Mouse (Mus musculus) right cerebral cortex, adult 18-20 months (tissue): Measurements from ENCODE around the gene A430078G23Rik.
"Not testable (repeated sequence)": the region's sequence is repeated elsewhere in the genome, so short reads cannot be mapped to it uniquely, and the experiment has no call there.

ENCODE experiments used
- DNase-seq: peaks from one replicate; pipeline ENCODE4 v3.0.0; 2022; ENCODE audit warnings: mixed read lengths

Gene A430078G23Rik

GRCm38 (mm10) chr8:3353189-3353810 lies at the start of gene A430078G23Rik:
A430078G23Rik (plus strand) TSS chr8:3353415.
- no peak for DNase-seq

DNA sequence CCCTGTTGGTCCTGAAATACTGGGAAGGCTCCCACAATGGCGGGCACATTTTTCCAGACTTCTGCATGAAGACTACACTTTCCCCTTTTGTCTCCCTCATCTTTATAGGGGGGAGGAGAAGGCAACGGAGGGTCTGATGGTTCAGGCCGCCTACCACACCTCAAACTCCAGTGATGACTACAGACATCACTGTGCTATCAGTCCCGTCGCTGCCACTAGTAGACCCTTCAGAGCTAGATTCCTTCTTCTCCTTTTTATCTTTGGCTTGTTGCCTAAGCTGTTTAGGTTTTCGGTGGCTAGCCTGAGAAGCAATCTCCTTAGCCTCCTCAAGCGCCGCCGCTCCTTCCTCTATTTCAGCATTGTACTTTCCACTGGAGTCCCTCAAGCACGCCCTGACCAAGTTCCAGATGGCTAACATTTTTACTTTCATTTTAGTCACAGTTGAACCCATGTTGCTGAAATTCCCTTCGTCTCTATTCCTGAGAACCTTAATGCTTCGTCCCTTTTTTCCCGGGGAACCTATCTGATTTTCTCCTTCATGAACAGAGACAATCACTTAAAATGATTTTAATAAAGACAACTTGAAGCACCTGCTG lies 44.9 kb upstream of the A430078G23Rik start:
- DNase-seq: not testable (repeated sequence)

DNA sequence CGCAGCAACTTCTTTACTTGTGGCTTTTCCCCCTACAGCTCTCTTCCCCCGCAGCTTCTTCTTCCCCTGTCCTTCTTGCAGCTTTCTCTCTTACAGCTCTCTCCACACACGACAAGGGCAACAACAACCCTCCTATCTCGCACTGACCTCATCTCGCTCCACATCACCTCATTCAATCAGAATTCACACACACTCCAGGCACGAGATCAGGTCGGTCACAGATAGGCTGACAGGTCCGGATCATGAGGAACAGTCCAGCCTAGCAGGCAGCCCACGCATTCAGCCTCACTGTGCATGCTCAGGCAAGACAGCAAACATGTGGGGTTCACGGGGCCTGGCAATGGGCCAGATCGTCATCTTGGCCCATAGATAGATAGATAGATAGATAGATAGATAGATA lies 43.6 kb upstream of the A430078G23Rik start:
- DNase-seq: no peak

- no peak for DNase-seq
Observed at GRCm38 (mm10) chr8:3311482-3311881, 41.7 kb upstream of the A430078G23Rik start.

DNA sequence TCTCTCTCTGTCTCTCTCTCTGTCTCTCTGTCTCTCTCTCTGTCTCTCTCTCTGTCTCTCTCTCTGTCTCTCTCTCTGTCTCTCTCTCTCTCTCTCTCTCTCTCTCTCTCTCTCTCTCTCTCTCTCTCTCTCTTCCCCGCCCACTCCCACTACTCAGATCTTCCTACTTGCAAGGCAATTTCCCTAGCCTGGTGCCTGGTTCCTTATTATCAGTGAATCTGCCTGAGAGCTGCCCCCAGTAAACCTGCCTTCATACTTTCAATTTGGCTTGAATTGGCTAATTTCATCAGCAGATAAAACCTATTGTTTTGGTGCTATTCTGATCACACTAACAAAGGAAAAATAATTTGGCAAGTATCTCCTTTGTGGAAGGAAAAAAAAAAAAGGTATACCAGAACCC lies 39.8 kb upstream of the A430078G23Rik start:
- not testable (repeated sequence) for DNase-seq

DNA sequence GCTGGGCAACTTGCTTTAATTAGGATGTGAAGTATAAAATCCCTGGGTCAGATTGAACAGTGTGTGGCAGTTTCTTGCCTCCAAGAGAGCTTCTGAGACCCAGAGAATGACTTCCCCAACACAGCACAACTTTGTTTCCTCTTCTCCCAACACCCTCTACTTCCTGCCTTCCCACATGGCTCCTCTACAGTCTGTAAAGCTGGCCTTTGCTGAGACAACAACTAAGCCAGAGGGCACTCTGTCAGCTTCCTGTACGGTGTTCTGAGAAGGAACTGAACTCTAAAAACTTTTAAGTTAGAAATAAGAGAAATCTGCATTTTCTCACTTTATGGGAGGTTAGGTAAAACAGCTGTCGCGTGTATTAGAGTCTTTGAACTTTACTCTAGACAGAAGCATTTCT lies 39.4 kb upstream of the A430078G23Rik start:
- no peak for DNase-seq

DNA sequence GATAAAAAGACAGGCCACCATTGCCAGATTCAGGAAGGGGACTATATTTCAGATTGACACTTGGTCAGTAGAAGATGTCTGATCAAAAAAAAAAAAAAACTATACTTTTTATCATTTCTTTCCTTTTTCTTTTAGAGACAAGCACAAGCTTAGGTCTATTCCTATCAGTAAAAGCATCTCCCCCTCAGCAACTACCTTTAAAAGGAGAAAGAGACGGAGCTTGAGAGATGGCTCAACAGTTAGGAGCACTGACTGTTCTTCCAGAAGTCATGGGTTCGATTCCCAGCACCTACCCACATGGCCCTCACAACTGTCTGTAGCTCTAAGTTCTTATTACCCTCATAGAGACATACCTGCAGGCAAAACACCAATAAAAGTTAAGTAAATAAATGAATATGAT lies 38.9 kb upstream of the A430078G23Rik start:
- no peak for DNase-seq

DNA sequence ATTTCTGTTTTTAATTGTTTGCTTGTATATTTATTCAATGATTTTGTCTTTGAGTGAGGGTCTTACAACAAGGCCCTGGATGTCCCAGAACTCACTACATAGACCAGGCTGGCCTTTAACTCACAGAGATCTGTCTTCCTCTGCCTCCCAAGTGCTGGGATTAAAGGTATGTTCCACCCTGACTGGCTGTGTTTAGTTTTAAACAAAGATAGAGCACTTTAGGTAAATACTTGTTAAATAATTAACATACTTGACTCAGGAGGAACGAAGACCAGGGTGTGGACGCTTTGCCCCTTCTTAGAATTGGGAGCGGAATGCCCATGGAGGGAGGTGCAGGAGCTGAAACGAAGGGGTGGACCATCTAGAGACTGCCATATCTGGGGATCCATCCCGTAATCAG lies 36.6 kb upstream of the A430078G23Rik start:
- no peak for DNase-seq

DNA sequence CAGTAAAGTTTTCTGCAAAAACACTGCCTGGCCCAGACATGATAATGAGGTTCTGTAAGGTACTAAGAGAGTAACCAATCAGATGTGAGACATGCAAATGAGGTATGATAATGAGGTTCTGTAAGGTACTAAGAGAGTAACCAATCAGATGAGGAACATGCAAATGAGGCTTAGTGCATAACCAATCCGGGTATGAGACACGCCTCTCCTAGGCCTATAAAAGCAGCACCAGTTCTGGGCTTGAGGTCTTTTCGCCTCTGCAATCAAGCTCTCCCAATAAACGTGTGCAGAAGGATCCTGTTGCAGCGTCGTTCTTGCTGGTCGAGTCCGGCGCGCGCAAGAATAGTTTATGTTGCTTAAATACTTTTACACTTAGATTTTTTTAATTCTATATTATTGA lies 33.9 kb upstream of the A430078G23Rik start:
- DNase-seq: not testable (repeated sequence)

- DNase-seq: no peak
Observed at GRCm38 (mm10) chr8:3324253-3324652, 29.0 kb upstream of the A430078G23Rik start.

DNA sequence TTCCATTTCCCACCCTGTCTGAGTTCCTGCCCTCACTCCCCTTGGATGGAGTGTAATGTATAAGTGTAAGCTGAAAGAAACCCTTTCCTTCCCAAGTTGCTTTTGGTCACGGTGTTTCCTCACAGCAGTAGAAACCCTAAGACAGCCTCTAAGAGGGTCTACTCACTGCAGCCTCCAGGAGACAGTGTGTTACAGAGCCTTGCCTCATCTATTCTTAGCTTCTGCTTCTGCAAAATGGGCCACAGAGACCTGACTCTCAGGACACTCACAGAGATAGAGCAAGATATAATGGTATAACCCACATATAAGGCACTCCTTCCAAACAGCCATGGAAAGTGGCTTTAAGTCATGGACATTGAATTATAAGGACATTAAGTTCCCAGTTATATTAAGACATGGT lies 26.2 kb upstream of the A430078G23Rik start:
- no peak for DNase-seq

GRCm38 (mm10) chr8:3327538-3328245 lies 25.5 kb upstream of the A430078G23Rik start:
- no peak for DNase-seq

DNA sequence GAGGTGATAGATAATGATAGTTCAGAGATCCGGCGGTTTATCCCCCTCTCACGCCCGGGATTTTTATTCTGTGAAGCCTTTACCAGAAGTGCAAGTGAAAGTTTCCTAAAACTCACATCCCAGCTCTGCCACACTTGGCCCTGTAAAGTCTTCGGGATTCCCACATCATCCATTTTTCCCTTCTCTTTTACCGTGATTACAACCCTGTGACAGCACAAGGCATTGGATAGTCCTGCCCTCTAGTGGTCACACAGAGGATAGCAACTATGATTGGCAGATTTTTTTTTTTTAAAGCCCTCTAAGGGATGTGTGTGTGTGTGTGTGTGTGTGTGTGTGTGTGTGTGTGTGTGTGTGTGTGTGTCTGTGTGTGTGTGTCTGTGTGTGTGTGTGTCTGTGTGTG lies 22.6 kb upstream of the A430078G23Rik start:
- peak; percentile 39 for DNase-seq

- no peak for DNase-seq
Observed at GRCm38 (mm10) chr8:3331692-3332091, 21.5 kb upstream of the A430078G23Rik start.

DNA sequence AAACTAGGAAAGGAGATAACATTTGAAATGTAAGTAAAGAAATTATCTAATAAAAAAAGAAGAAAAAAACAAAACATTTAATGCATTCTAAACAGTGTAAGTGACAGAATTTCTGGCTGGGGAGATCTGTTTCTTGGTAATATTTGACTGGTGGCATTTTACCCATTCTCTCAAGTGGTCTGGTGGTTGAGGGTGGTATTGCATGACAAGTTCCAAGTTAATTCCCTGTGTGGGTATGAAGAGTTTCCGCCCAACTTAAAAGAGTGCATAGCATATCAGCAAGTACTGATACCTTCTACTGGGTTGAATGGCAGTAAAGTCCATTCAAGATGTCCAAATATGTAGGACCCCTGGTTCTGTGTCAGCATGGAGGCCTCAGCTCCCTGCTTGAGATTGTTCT lies 17.3 kb upstream of the A430078G23Rik start:
- no peak for DNase-seq

DNA sequence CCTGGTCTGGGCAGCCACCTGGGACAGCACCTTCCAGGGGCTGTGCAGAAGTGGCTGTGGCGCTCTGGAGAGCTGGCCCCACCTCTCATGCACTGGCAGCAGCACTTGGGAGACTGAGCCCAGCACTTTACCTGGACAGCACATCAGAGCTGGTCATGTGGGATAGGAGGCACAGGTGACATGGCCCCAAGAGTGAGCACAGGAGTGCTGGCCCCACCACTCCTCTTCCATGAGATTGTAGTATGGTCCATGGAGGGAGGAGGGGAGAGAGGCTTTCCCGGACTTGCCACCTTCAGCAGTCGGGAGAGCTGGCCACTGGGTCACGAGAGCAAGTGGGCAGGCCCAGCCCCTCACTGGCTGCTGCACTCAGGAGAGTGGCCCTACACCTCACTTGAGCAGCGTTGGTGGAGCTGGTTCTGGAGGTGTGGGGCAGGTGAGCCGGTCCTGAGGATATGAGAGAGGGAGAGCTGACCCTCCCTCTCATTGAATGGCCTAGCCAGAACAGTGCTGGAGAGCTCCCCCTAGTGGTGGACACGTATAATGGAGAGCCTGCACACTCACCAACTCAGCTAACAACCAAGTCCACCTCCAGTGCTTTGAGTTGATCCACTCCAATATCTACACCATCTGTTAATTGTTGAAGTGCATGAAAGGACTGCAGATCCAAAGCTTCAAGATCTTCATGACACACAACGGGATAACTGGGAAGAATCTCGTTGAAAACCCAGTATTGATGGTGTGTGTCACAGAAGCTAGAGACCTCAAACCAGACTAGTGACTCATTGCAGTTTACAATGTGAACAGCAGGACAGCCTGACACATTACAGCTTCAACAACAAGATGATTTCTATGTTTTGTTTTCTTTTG lies 16.3 kb upstream of the A430078G23Rik start:
- peak; percentile 40 for DNase-seq

DNA sequence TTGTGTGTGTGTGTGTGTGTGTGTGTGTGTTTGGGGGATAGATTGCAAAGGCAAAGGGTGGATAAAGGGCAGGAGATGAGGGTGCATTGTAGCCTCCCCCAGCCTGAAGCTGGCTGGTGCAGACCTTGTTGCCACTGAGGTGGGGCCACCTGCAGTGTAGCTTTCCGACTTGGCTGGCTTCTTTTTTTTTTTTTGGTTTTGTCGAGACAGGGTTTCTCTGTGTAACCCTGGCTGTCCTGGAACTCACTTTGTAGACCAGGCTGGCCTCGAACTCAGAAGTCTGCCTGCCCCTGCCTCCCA lies 15.7 kb upstream of the A430078G23Rik start:
- not testable (repeated sequence) for DNase-seq

DNA sequence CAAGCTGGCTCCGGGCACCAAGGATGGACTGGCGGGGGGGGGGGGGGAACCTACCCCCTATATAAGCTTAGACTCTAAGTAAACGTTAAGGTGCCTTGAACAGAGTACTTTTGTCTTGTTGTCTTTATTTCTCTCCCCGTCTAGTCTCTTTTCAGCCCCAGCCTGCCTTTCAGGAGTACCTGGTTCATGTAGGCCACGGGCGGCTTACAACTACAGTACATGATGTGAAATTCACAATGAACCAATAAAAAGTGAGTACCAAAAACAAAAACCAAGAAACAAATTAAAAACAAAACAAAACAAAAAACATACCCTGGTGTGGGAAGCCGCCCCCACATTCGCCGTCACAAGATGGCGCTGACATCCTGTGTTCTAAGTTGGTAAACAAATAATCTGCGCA lies 15.2 kb upstream of the A430078G23Rik start:
- no peak for DNase-seq

GRCm38 (mm10) chr8:3340711-3341110 lies 12.5 kb upstream of the A430078G23Rik start:
- not testable (repeated sequence) for DNase-seq

- DNase-seq: no peak
Observed at GRCm38 (mm10) chr8:3345337-3345736, 7.9 kb upstream of the A430078G23Rik start.

DNA sequence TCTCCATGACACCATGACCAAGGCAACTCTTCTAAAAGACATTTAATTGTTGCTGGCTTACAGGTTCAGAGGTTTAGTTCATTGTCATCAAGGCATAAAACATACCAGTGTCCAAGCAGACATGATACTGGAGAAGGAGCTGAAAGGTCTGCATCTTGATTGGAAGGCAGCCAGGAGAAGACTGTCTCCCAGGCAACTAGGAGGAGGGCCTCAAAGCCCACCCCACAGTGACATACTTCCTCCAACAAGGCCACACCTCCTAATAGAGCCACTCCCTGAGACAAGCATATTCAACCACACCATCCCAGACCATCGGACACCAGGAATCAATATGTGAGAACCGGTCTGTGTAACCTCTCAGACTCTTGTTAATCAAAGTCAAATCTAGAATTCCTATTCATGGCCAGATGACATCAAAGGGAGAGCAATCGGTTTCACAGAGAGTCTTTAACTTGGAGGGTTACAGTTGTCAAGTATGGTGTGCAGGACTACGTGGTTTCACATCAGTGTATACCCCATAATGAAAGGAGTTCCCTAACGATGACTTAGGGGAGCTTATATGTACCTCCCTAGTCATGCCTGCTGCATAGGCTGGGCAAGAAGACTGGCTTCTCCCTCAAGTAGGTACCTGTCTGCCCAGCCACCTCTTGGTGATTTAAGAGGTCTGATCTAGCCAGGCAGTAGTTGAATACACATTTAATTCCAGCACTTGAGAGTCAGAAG lies 6.4 kb upstream of the A430078G23Rik start:
- no peak for DNase-seq

GRCm38 (mm10) chr8:3348142-3348823 lies 4.9 kb upstream of the A430078G23Rik start:
- peak; percentile 18 for DNase-seq
